24 mouse cellular contexts compared by ENCODE assay signal in genomic region chr2:59913610-59914009, GRCm38 (mm10). TPM values are rescaled to one million over a fixed set of nuclear protein-coding genes. Genes with fewer than 3 reads are reported as not detected.
DNase-seq lines count a peak whose midpoint lies in the region; ATAC-seq lines count a peak whose summit lies in the region.
"Had no signal": no experiment of that assay in that cellular context is flagged by ENCODE, and none has a peak within 500 bp of the region (broad histone marks: within the 10 kb centered on the region; RNA-seq: fewer than 3 reads in every experiment).

No protein-coding gene starts in this region.

- 88% methylated on average over 11 of the region's 11 CpGs for WGBS in embryonic facial prominence, embryonic 12.5 days
- 90% methylated on average over 11 of the region's 11 CpGs for WGBS in embryonic facial prominence, embryonic 10.5 days
- WGBS in midbrain, embryonic 12.5 days: 70% methylated on average over 11 of the region's 11 CpGs
- WGBS in midbrain, embryonic 16.5 days: 64% methylated on average over 11 of the region's 11 CpGs
- 86% methylated on average over 11 of the region's 11 CpGs for WGBS in embryonic facial prominence, embryonic 14.5 days

- H3K27ac ChIP-seq in embryonic facial prominence, embryonic 12.5 days: 0 out of 2 replicates have a peak overlapping the region, but pooled peaks have one; percentile 11
- H3K27ac ChIP-seq in embryonic facial prominence, embryonic 10.5 days (replicated peaks): no peak overlapping the region
- H3K27ac ChIP-seq in midbrain, embryonic 12.5 days (replicated peaks): no peak overlapping the region
- H3K27ac ChIP-seq in midbrain, embryonic 16.5 days (ENCODE audit: low read length): no peak overlapping the region
- H3K27ac ChIP-seq in embryonic facial prominence, embryonic 14.5 days (replicated peaks; ENCODE audit: low read depth, low read length): no peak overlapping the region
- H3K27ac ChIP-seq: embryonic facial prominence, embryonic 15.5 days; gastrocnemius, adult 2 months; heart, embryonic 13.5 days; hindbrain, embryonic 14.5 days; hindbrain, postnatal 0 days had no signal

- no peak overlapping the region for H3K4me2 ChIP-seq in embryonic facial prominence, embryonic 12.5 days (replicated peaks)
- H3K4me2 ChIP-seq in midbrain, embryonic 12.5 days (replicated peaks): no peak overlapping the region
- no peak overlapping the region for H3K4me2 ChIP-seq in midbrain, embryonic 16.5 days (ENCODE audit: low read length)
- no peak overlapping the region for H3K4me2 ChIP-seq in embryonic facial prominence, embryonic 14.5 days (ENCODE audit: low read depth, low read length)
- H3K4me2 ChIP-seq: embryonic facial prominence, embryonic 15.5 days; heart, embryonic 13.5 days; hindbrain, embryonic 14.5 days had no signal

- H3K36me3 ChIP-seq in embryonic facial prominence, embryonic 12.5 days: peaks cover 60% of the 10 kb centered on the region
- H3K36me3 ChIP-seq in embryonic facial prominence, embryonic 10.5 days (replicated peaks): peaks cover 96% of the 10 kb centered on the region
- peaks cover 60% of the 10 kb centered on the region for H3K36me3 ChIP-seq in midbrain, embryonic 12.5 days
- peaks cover 19% of the 10 kb centered on the region for H3K36me3 ChIP-seq in midbrain, embryonic 16.5 days (ENCODE audit: control insufficient read depth, insufficient read depth, low read length)
- peaks cover 76% of the 10 kb centered on the region for H3K36me3 ChIP-seq in embryonic facial prominence, embryonic 14.5 days (ENCODE audit: control insufficient read depth, insufficient read depth, low read length)

- DNase-seq in embryonic facial prominence, embryonic 10.5 days (ENCODE audit: low spot score): no peak
- peak; percentile 6 for DNase-seq in embryonic facial prominence, embryonic 14.5 days (ENCODE audit: low spot score)
- DNase-seq in cerebellum, postnatal 36 days: no peak
- DNase-seq: adrenal gland, adult 8-10 months; adrenal gland, postnatal 36 days; cerebellum, adult 18-20 months; cerebellum, adult 9-10 months; cerebellum, postnatal 14 days; forebrain, postnatal 0 days; gastrocnemius, adult 2 months; gastrocnemius, postnatal 14 days; heart, adult 18-20 months; heart, postnatal 14 days; heart, postnatal 4 days had no signal

- ATAC-seq in embryonic facial prominence, embryonic 12.5 days (ENCODE audit: insufficient number of reproducible peaks, insufficient read depth, low FRiP score, low TSS enrichment): no peak
- ATAC-seq in midbrain, embryonic 12.5 days (ENCODE audit: low FRiP score, low read depth): 0 out of 2 replicates have a peak, but pooled peaks have one; percentile 30
- no peak for ATAC-seq in midbrain, embryonic 16.5 days
- ATAC-seq in embryonic facial prominence, embryonic 14.5 days (ENCODE audit: low read depth): no peak
- ATAC-seq: activated CD4-positive, CD25-positive, alpha-beta regulatory T cell, adult 4 months; forebrain, embryonic 14.5 days; forebrain, postnatal 0 days; hindbrain, postnatal 0 days; inflammation-experienced regulatory T-cells, adult 6 months had no signal

- H3K27me3 ChIP-seq in embryonic facial prominence, embryonic 12.5 days: no peaks in the 10 kb centered on the region
- H3K27me3 ChIP-seq in embryonic facial prominence, embryonic 10.5 days (replicated peaks; ENCODE audit: low read depth, poor library complexity, severe bottlenecking): no peaks in the 10 kb centered on the region
- H3K27me3 ChIP-seq in midbrain, embryonic 12.5 days: no peaks in the 10 kb centered on the region
- no peaks in the 10 kb centered on the region for H3K27me3 ChIP-seq in midbrain, embryonic 16.5 days (ENCODE audit: control insufficient read depth, insufficient read depth, low read depth, low read length)
- no peaks in the 10 kb centered on the region for H3K27me3 ChIP-seq in embryonic facial prominence, embryonic 14.5 days (replicated peaks; ENCODE audit: control insufficient read depth, insufficient read depth, low read length)
- H3K27me3 ChIP-seq: embryonic facial prominence, embryonic 15.5 days; heart, embryonic 13.5 days had no signal

- no peaks in the 10 kb centered on the region for H3K4me1 ChIP-seq in embryonic facial prominence, embryonic 12.5 days
- H3K4me1 ChIP-seq in embryonic facial prominence, embryonic 10.5 days: no peaks in the 10 kb centered on the region
- no peaks in the 10 kb centered on the region for H3K4me1 ChIP-seq in midbrain, embryonic 12.5 days
- H3K4me1 ChIP-seq in midbrain, embryonic 16.5 days (ENCODE audit: control insufficient read depth, insufficient read depth, low read length): no peaks in the 10 kb centered on the region
- no peaks in the 10 kb centered on the region for H3K4me1 ChIP-seq in embryonic facial prominence, embryonic 14.5 days (ENCODE audit: control insufficient read depth, insufficient read depth, low read length)
- H3K4me1 ChIP-seq: embryonic facial prominence, embryonic 15.5 days; heart, embryonic 13.5 days had no signal

- no peak overlapping the region for H3K4me3 ChIP-seq in embryonic facial prominence, embryonic 12.5 days
- H3K4me3 ChIP-seq in embryonic facial prominence, embryonic 10.5 days: no peak overlapping the region
- H3K4me3 ChIP-seq in midbrain, embryonic 12.5 days: no peak overlapping the region
- H3K4me3 ChIP-seq in midbrain, embryonic 16.5 days (ENCODE audit: low read depth, low read length): no peak overlapping the region
- no peak overlapping the region for H3K4me3 ChIP-seq in embryonic facial prominence, embryonic 14.5 days (ENCODE audit: low read depth, low read length)
- H3K4me3 ChIP-seq: embryonic facial prominence, embryonic 15.5 days; gastrocnemius, adult 2 months; heart, embryonic 13.5 days had no signal

- H3K9me3 ChIP-seq in embryonic facial prominence, embryonic 12.5 days: no peaks in the 10 kb centered on the region
- no peaks in the 10 kb centered on the region for H3K9me3 ChIP-seq in embryonic facial prominence, embryonic 10.5 days
- H3K9me3 ChIP-seq in midbrain, embryonic 12.5 days: no peaks in the 10 kb centered on the region
- no peaks in the 10 kb centered on the region for H3K9me3 ChIP-seq in midbrain, embryonic 16.5 days (replicated peaks; ENCODE audit: control insufficient read depth, low read length, poor library complexity, severe bottlenecking)
- no peaks in the 10 kb centered on the region for H3K9me3 ChIP-seq in embryonic facial prominence, embryonic 14.5 days (ENCODE audit: control insufficient read depth, low read length)
- H3K9me3 ChIP-seq: embryonic facial prominence, embryonic 15.5 days; heart, embryonic 13.5 days had no signal

- no peak overlapping the region for H3K9ac ChIP-seq in embryonic facial prominence, embryonic 12.5 days
- H3K9ac ChIP-seq in midbrain, embryonic 12.5 days (replicated peaks): no peak overlapping the region
- H3K9ac ChIP-seq in midbrain, embryonic 16.5 days (ENCODE audit: low read depth, low read length): no peak overlapping the region
- H3K9ac ChIP-seq in embryonic facial prominence, embryonic 14.5 days (ENCODE audit: low read depth, low read length): no peak overlapping the region
- H3K9ac ChIP-seq: embryonic facial prominence, embryonic 15.5 days; forebrain, postnatal 0 days; heart, embryonic 13.5 days; hindbrain, embryonic 14.5 days had no signal

RNA-seq across cellular contexts. Expression of gene Wdsub1, which starts 31.2 kb away (rescaled TPM):
- 27.1 and 35.7 TPM in 2 replicates for polyA plus RNA-seq in embryonic facial prominence, embryonic 12.5 days (2016; fragmentation: Nextera tagmentation; extraction: Ambion mirVana)
- 23.7 and 27.7 TPM in 2 replicates for polyA plus RNA-seq in embryonic facial prominence, embryonic 10.5 days (2016; fragmentation: Nextera tagmentation; extraction: Ambion mirVana)
- 16.1 and 17.6 TPM in 2 replicates for polyA plus RNA-seq in midbrain, embryonic 12.5 days (2016; fragmentation: Nextera tagmentation; extraction: Ambion mirVana)
- polyA plus RNA-seq in midbrain, embryonic 16.5 days (2015; fragmentation: Nextera tagmentation; extraction: Ambion mirVana): 16.6 and 21.2 TPM in 2 replicates
- 29.1 and 32.7 TPM in 2 replicates for polyA plus RNA-seq in embryonic facial prominence, embryonic 14.5 days (2014; fragmentation: Nextera tagmentation; extraction: Ambion mirVana)
